Mouse (Mus musculus): Measurements from ENCODE around the gene Mrps23. TPM values are rescaled to one million over a fixed set of nuclear protein-coding genes. Genes with fewer than 3 reads are reported as not detected.

Mrps23 gene
- total RNA-seq, 2 experiments from 2014 or later, result 55.1 to 68.0 TPM

Other genes starting within 250 kb of the Mrps23 start
- gene Dynll2, start 216.9 kb upstream of the Mrps23 start, total RNA-seq (2021), result 100 to 1,000 TPM; 373 to 406 TPM
- gene Srsf1, start 157.0 kb upstream of the Mrps23 start, total RNA-seq (2021), result 100 to 1,000 TPM; 172 to 198 TPM
- 10 to 100 TPM; 23.6 to 25.5 TPM for gene Vezf1, start 136.1 kb upstream of the Mrps23 start, total RNA-seq (2021)
- 10 to 100 TPM; 37.1 to 43.6 TPM for gene Cuedc1, start 106.3 kb upstream of the Mrps23 start, total RNA-seq (2021)
- gene Ccdc182, start 89.7 kb downstream of the Mrps23 start, total RNA-seq (2021), result not detected